Mouse (Mus musculus) E14TG2a.4 (cell line): Measurements from ENCODE around the gene Zbtb40.

ENCODE experiments used
- CTCF ChIP-seq: conservative IDR thresholded peaks from 2 replicates; pipeline ENCODE4 v1.5.1; 2014; ENCODE audit warnings: low read length
- POU5F1 ChIP-seq: IDR thresholded peaks from 2 replicates; pipeline ENCODE4 v1.6.1; 2014; ENCODE audit warnings: low read length, borderline replicate concordance

- TF ChIP-seq CTCF (no peak), POU5F1 (no peak)
Observed at GRCm38 (mm10) chr4:136942761-136943160, 105.8 kb downstream of the Zbtb40 start.
